Mouse (Mus musculus) hindlimb bud, embryonic 11.5 days (tissue): Measurements from ENCODE around the gene Pcp2.

Experiments used
- DNase-seq: peaks from one replicate; pipeline ENCODE4 v3.0.0-alpha.2; 2012; ENCODE audit warnings: low read depth, low spot score; ENCODE audit errors: extremely low spot score

Pcp2 gene

GRCm38 (mm10) chr8:3574546-3574945 lies 50.8 kb downstream of the Pcp2 start:
- no peak for DNase-seq
